30 mouse cellular contexts compared by ENCODE assay signal in genomic region chr11:35075411-35075810, GRCm38 (mm10). TPM values are rescaled to one million over a fixed set of nuclear protein-coding genes. Genes with fewer than 3 reads are reported as not detected.
"Had no signal": no experiment of that assay in that cellular context is flagged by ENCODE, and none has a peak within 500 bp of the region (broad histone marks: within the 10 kb centered on the region; RNA-seq: fewer than 3 reads in every experiment).

No protein-coding gene starts in this region.

- ATAC-seq: forebrain, embryonic 13.5 days; forebrain, embryonic 14.5 days; forebrain, embryonic 15.5 days; forebrain, embryonic 16.5 days; forebrain, postnatal 0 days had no signal

- H3K27me3 ChIP-seq: embryonic facial prominence, embryonic 12.5 days; embryonic facial prominence, embryonic 13.5 days; embryonic facial prominence, embryonic 15.5 days; forebrain, embryonic 12.5 days; forebrain, embryonic 13.5 days; forebrain, embryonic 15.5 days had no signal

- DNase-seq: cerebellum, adult 2 months; cerebellum, adult 8-10 months; cerebellum, adult 9-10 months; cerebellum, adult 9-11 months; cerebellum, postnatal 10 days; cerebellum, postnatal 14 days; cerebellum, postnatal 25 days; cerebellum, postnatal 36 days; embryo, embryonic 11 days; forebrain, postnatal 0 days; gastrocnemius, adult 2 months; gastrocnemius, postnatal 10 days; gastrocnemius, postnatal 14 days; gastrocnemius, postnatal 25 days; gastrocnemius, postnatal 36 days; heart, adult 18-20 months; heart, adult 2 months had no signal

- H3K4me2 ChIP-seq: embryonic facial prominence, embryonic 12.5 days; embryonic facial prominence, embryonic 13.5 days; embryonic facial prominence, embryonic 15.5 days; forebrain, embryonic 12.5 days; forebrain, embryonic 13.5 days; forebrain, embryonic 15.5 days had no signal

- H3K4me1 ChIP-seq: embryonic facial prominence, embryonic 15.5 days; forebrain, embryonic 13.5 days; forebrain, embryonic 15.5 days had no signal

- H3K36me3 ChIP-seq: embryonic facial prominence, embryonic 10.5 days; embryonic facial prominence, embryonic 12.5 days; embryonic facial prominence, embryonic 13.5 days; embryonic facial prominence, embryonic 15.5 days; forebrain, embryonic 10.5 days; forebrain, embryonic 12.5 days; forebrain, embryonic 15.5 days had no signal

- H3K9me3 ChIP-seq: embryonic facial prominence, embryonic 10.5 days; embryonic facial prominence, embryonic 12.5 days; embryonic facial prominence, embryonic 13.5 days; embryonic facial prominence, embryonic 15.5 days; forebrain, embryonic 10.5 days; forebrain, embryonic 12.5 days; forebrain, embryonic 13.5 days; forebrain, embryonic 15.5 days had no signal

- H3K4me3 ChIP-seq: embryonic facial prominence, embryonic 10.5 days; embryonic facial prominence, embryonic 12.5 days; embryonic facial prominence, embryonic 13.5 days; embryonic facial prominence, embryonic 15.5 days; erythroblast, embryonic 14.5 days; forebrain, embryonic 10.5 days; forebrain, embryonic 12.5 days; forebrain, embryonic 13.5 days; forebrain, embryonic 15.5 days; gastrocnemius, adult 2 months; heart, adult 2 months had no signal

- H3K9ac ChIP-seq: embryonic facial prominence, embryonic 12.5 days; embryonic facial prominence, embryonic 13.5 days; embryonic facial prominence, embryonic 15.5 days; forebrain, embryonic 12.5 days; forebrain, embryonic 13.5 days; forebrain, embryonic 15.5 days; forebrain, postnatal 0 days had no signal

- H3K27ac ChIP-seq: embryonic facial prominence, embryonic 10.5 days; embryonic facial prominence, embryonic 12.5 days; embryonic facial prominence, embryonic 13.5 days; embryonic facial prominence, embryonic 15.5 days; forebrain, embryonic 10.5 days; forebrain, embryonic 12.5 days; forebrain, embryonic 13.5 days; forebrain, embryonic 15.5 days; gastrocnemius, adult 2 months; heart, adult 2 months had no signal

RNA-seq across cellular contexts. Expression of gene Slit3, which starts 45.6 kb away (rescaled TPM):
- total RNA-seq: common myeloid progenitor, adult 5-6 weeks; granulocyte monocyte progenitor cell, adult 5-6 weeks had no signal
- polyA plus RNA-seq: erythroblast, embryonic 14.5 days had no signal
